Mouse (Mus musculus): ENCODE data around the gene Csnk2a2.

The Csnk2a2 gene

DNA sequence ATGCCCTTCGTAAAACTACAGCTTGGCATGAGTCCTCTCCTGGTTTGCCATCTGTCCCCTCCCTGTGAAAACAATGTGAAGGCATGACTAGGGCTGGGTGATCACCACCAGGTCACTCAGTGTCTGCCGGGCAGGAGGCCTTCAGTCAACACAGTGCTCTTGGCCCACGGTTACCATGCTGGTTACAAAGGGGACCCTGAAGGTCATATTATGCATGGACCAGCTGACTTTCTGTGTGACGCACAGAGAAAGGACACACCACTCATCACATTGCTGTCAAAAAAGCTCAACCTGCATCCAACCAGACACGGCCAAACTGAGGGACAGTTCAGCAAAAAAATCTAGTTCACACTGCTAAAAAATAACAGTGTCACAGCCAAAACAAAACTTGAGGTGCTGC lies at the start of gene Csnk2a2:
Gene Csnk2a2 (minus strand): TSS at position 34 of the 400 bp plus-strand sequence.
- WGBS: 90% methylated on average over 5 of the region's 5 CpGs

DNA sequence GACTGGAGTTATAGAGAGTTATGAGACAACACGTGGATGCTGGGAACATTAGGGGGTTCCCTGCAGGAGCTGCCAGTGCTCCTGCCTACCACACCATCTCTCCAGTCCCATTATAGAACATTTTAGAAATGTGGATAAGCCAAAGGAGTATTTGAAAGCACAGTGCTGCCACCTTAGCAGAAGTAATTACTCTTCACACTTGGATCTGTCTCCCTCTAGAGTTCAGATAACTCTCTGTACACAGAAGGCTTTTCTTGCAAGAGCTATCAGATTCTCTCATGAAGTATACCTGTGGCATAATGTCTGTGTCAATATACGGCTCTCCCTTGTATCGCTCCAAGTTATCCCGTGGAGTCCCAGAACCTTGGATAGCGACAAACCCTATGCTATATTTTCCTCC lies 49.6 kb upstream of the Csnk2a2 start:
- 43% methylated on average over 5 of the region's 5 CpGs for WGBS

GRCm38 (mm10) chr8:95533584-95534387 lies 43.9 kb upstream of the Csnk2a2 start, which contains the start of gene Ccdc113:
Gene Ccdc113 (plus strand): TSS chr8:95534085.
- 4% methylated on average over 33 of the region's 33 CpGs for WGBS

GRCm38 (mm10) chr8:95532206-95532605 lies 42.4 kb upstream of the Csnk2a2 start:
- 55% methylated on average over 4 of the region's 4 CpGs for whole genome bisulfite sequencing

- WGBS: 69% methylated on average over 9 of the region's 9 CpGs
Observed at GRCm38 (mm10) chr8:95528750-95529310, 39.0 kb upstream of the Csnk2a2 start.

GRCm38 (mm10) chr8:95528194-95528593 lies 38.4 kb upstream of the Csnk2a2 start:
- WGBS: 86% methylated on average over 10 of the region's 10 CpGs

- 85% methylated on average over 4 of the region's 4 CpGs for WGBS
Observed at GRCm38 (mm10) chr8:95523991-95524390, 34.2 kb upstream of the Csnk2a2 start.

GRCm38 (mm10) chr8:95516928-95517327 lies 27.1 kb upstream of the Csnk2a2 start:
- 48% methylated on average over 6 of the region's 6 CpGs for WGBS

DNA sequence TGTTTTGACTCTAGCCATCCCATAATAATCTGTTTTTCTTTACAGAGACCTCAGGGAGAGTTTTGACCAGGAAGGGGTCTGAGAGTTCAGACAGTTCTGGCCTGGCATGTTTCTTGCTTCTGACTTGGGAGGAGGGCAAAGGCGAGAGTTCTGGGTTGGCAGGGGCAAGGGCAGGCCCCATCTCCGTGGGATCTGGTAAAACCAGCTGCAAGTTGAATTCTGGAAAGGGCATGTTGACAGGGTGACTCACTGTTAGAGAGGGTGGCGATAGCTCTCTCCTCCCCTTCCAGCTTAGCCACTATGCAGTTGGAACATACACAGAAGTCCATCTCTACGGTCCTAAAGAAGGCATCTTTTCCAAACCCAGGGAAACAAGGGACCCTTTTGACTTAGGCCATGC lies 23.4 kb upstream of the Csnk2a2 start:
- 66% methylated on average over 4 of the region's 4 CpGs for WGBS

- 61% methylated on average over 4 of the region's 4 CpGs for WGBS
Observed at GRCm38 (mm10) chr8:95512257-95512656, 22.4 kb upstream of the Csnk2a2 start.

DNA sequence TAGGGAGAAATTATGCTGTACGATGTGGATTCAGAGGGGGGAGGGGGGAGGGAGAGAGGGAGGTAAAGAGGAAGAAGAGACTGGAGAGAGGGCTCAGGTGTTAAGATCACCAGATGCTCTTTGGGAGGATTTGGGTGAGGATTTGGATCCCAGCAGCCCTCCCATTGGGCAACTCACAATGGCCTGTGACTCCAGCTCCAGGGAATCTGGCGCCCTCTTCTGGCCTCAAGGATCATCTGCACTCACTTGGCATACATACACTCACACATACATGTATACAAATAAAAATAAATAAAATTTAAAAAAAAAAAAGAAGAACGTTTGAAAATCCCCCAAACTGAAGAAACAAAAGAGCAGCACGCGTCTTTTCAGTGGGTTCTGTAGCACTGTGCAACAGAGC lies 16.4 kb upstream of the Csnk2a2 start:
- WGBS: 60% methylated on average over 5 of the region's 5 CpGs

- 32% methylated on average over 3 of the region's 3 CpGs for WGBS
Observed at GRCm38 (mm10) chr8:95505606-95506005, 15.8 kb upstream of the Csnk2a2 start.

GRCm38 (mm10) chr8:95504835-95505234 lies 15.0 kb upstream of the Csnk2a2 start:
- 44% methylated on average over 5 of the region's 5 CpGs for WGBS

DNA sequence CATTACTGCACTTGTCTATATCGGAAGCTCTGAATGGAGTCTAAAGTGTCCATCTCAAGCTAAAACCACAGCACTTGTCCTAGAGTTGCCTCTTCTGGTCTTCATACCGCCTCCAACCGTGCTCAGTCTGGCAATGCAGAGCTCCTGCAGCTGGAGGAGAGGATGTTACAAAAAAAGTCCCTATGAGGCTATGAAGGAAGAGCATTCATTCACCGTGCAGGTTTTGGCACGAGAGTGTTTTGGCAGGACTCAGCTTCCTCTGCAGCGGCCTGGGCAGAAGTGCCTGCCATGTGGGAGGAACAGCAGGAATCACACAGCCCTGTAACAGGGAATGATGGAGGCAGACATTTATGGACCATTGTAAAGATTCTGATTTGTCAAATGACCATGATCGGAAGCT lies 12.6 kb upstream of the Csnk2a2 start:
- 30% methylated on average over 7 of the region's 7 CpGs for WGBS

DNA sequence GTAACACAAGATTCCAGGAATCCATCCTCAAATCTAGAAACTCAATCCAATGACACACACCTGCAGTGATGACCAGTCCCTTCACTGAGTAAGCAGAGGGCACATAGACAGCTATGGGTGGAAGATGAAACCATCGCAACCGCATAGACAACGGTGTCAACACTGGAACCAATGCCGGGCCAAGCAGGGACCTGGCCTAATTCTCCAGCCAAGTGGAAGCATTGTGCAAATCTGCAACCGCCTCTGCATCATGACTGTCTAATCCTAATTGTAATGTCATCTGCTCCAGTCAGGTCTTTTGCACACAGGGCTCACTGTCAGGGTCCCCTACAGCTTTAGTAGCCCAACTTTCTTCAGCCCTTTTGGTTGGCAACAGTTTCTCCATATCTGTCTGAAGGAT lies 10.6 kb upstream of the Csnk2a2 start:
- WGBS: 92% methylated on average over 5 of the region's 5 CpGs

DNA sequence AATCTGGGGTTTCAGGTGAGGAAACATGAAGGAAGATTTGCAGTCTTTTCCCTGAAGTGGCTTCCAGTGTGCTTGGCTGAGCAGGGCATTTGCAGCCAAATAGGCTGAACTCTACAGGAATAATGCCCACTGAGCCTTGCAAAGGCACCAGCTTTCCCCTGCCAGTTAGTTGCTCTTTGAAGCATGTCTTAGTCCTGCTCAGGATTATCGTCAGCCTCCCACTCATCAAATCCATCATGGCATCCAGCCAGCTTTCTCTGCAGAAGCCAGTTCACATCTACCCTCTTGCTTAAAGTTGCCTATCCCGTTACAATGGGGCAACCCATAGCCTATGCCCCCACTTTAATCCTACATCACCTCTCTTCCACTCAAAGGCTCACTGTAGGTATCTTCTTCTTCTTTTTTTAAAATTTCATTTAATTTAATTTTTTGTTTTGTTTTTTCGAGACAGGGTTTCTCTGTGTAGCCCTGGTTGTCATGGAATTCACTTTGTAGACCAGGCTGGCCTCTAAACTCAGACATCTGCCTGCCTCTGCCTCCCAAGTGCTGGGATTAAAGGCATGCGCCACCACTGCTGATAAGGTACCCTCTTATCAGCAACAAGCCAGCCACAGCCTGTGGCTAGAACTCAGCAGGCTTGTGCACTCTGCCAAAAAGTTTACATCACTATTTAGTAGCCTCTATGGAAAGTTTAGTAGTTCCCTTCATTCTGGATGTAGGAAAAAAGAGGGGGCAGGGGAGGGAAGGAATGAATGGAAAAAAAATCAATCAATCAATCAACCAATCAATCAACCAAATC lies 9.6 kb upstream of the Csnk2a2 start:
- 62% methylated on average over 4 of the region's 4 CpGs for WGBS

DNA sequence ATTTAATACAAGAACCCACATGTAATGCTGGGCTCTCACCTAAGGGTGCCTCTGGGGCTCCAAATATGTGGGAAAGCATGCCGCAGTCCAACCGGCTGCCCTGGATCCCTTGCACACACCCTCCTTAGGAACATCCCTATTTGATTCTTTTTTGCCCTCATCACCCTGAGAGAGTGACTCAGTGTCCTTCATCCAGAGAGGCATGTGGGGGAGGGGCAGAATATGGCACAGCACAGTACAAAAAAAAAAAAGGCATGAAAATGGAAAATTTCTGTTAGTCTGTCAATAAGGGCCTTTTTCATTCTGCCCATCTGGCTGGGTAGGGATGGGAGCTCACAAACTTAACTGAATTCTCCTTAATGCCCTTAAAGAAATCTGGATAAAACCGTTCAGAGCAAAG lies 8.0 kb upstream of the Csnk2a2 start:
- WGBS: 85% methylated on average over 3 of the region's 3 CpGs

DNA sequence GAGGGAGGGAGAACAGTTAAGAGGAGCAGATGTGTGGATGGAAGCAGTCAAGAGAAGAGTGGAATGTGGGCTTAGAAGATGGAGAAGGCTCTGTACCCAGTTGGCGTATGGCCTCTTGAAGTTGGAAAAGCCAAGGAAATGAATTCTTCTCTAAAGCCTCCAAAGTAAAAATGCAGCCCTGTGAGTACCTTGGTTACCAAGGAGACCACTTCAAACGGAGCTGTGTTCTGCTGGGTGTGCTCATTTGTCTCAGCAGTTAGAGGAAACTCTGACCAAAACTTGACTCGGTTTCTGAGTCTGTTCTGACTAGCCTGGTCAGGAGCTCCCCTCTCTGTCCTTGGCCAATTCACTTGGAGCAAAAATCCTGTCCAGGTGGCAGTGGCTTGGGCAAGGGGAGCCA lies 6.6 kb upstream of the Csnk2a2 start:
- WGBS: 16% methylated on average over 3 of the region's 3 CpGs

DNA sequence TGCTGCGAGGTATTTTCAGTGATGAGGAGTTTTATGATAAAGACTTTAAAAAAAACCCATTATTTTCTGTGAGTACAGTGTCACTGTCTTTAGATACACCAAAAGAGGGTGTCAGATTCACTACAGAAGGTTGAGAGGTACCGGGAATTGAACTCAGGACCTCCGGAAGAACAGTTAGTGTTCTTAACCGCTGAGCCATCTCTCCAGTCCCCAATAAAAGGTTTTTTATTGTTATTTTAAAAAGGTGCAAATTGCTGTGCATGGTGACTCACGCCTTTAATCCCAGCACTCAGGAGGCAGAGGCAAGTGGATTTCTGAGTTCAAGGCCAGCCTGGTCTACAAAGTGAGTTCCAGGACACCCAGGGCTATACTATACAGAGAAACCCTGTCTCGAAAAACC lies 5.6 kb upstream of the Csnk2a2 start:
- 91% methylated on average over 6 of the region's 6 CpGs for WGBS

GRCm38 (mm10) chr8:95492057-95492456 lies 2.2 kb upstream of the Csnk2a2 start:
- 45% methylated on average over 4 of the region's 4 CpGs for WGBS

DNA sequence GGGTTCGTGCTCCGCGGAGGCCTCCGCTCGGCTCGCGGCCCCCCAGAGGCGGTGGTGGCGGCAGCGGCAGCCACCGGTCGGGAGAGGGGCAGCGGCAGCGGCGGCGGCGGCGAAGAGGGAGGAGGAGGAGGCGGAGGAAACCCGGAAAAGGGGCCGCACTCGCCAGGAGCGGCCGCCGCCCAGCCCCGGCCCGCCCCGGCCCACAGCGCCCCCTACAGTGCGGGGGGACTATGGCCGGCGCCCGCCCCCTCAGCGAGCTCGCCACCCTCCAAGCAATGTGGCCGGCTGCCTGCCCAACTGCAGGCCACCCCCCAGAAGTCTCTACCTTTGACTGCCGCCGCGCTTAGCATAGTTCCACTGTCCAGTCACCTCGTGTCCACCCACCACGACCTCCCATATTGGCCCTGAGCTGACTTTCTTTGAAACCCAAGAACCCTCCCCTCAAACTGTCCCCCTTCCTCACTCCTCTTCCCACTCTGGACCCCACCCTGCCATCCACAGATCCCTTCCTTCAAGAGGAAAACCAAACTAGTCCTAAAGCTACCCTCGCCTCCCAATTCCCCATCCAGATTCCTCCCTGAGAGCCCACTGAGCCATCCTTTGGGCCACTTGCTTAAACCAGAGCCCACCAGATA lies 1.0 kb downstream of the Csnk2a2 start:
- 3% methylated on average over 23 of the region's 42 CpGs for WGBS

Data from cerebral cortex, adult 2 months (tissue).